Mouse (Mus musculus) naive thymus-derived CD4-positive, alpha-beta T cell, adult 2 months (primary cell): Measurements from ENCODE around the gene Fdxacb1.

Source experiments
- DNase-seq: peaks from one replicate; pipeline ENCODE4 v3.0.0-alpha.2; 2011; ENCODE audit warnings: low read depth

Gene Fdxacb1

GRCm38 (mm10) chr9:50808471-50808870 lies 40.4 kb downstream of the Fdxacb1 start:
- no peak for DNase-seq

- no peak for DNase-seq
Measured at GRCm38 (mm10) chr9:50809146-50809545, 41.1 kb downstream of the Fdxacb1 start.

GRCm38 (mm10) chr9:50811187-50811586 lies 43.2 kb downstream of the Fdxacb1 start:
- DNase-seq: no peak

GRCm38 (mm10) chr9:50811746-50812145 lies 43.7 kb downstream of the Fdxacb1 start:
- no peak for DNase-seq

- DNase-seq: no peak
Measured at GRCm38 (mm10) chr9:50813796-50814195, 45.8 kb downstream of the Fdxacb1 start.

GRCm38 (mm10) chr9:50815666-50816065 lies 47.6 kb downstream of the Fdxacb1 start:
- DNase-seq: no peak

- DNase-seq: no peak
Measured at GRCm38 (mm10) chr9:50816512-50816911, 48.5 kb downstream of the Fdxacb1 start.

- DNase-seq: no peak
Measured at GRCm38 (mm10) chr9:50818050-50818449, 50.0 kb downstream of the Fdxacb1 start.

- no peak for DNase-seq
Measured at GRCm38 (mm10) chr9:50819716-50820115, 51.7 kb downstream of the Fdxacb1 start.

- no peak for DNase-seq
Measured at GRCm38 (mm10) chr9:50821651-50822050, 53.6 kb downstream of the Fdxacb1 start.

- DNase-seq: no peak
Measured at GRCm38 (mm10) chr9:50822216-50822615, 54.2 kb downstream of the Fdxacb1 start.
